Mouse (Mus musculus) stomach, postnatal 0 days (tissue): Measurements from ENCODE around the gene Hspb6.

ENCODE experiments used
- CTCF ChIP-seq: IDR thresholded peaks from 2 replicates; pipeline ENCODE4 v1.5.1; 2016; ENCODE audit warnings: antibody characterized with exemption, low read depth, mild to moderate bottlenecking, moderate library complexity
- EP300 ChIP-seq: optimal IDR thresholded peaks from 2 replicates; pipeline ENCODE3; 2016; ENCODE audit warnings: antibody characterized with exemption

GRCm38 (mm10) chr7:30532931-30533330 lies 19.0 kb upstream of the Hspb6 start:
- no peak for TF ChIP-seq CTCF
- no peak for TF ChIP-seq EP300
